Mouse (Mus musculus): ENCODE results near the gene Tmtc1.

DNA sequence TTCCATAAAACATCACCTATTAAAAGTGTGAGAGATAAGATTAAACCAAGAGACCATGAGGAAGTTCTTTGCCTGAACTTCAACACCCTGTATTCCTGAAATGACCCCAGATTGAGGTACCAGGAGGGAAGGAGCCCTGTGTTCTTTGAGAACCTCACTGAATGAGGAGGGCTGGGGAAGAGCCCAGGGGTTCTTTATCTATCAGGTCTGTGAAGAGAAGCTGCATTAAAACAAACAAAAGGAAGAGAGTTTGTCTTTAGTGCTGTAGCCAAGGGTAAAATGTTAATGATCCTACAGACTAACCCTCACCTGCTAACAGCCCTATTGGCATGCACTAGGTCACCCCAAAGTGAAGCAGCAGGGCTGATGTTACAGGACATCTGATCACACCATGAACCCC is 153.3 kb downstream of the Tmtc1 start:
- TF ChIP-seq MAX (IDR thresholded peaks at IDR 0.05; ENCODE audit: low read depth) (no peak), POLR2AphosphoS2 (IDR thresholded peaks at IDR 0.05; ENCODE audit: insufficient read length, low read depth) (no peak), TCF12 (IDR thresholded peaks at IDR 0.05; ENCODE audit: insufficient read depth, poor library complexity, severe bottlenecking) (no peak), MYOG (IDR thresholded peaks at IDR 0.05; ENCODE audit: control insufficient read depth in 1 of 3, insufficient read depth in 1 of 3, insufficient read length in 2 of 3, low read depth in 2 of 3) (no peak), USF1 (IDR thresholded peaks at IDR 0.05; ENCODE audit: low read depth) (no peak), POLR2A (IDR thresholded peaks at IDR 0.05; ENCODE audit: insufficient read length, low read depth) (no peak), MYOD1 (IDR thresholded peaks at IDR 0.05; ENCODE audit: control insufficient read depth in 1 of 3, insufficient read length in 2 of 3, low read depth in 2 of 3) (no peak), SRF (IDR thresholded peaks at IDR 0.05; ENCODE audit: control insufficient read depth, insufficient read length, low read depth) (no peak), E2F4 (IDR thresholded peaks at IDR 0.05; ENCODE audit: insufficient read depth) (no peak), CEBPB (IDR thresholded peaks at IDR 0.05; ENCODE audit: insufficient read depth, poor library complexity, severe bottlenecking) (no peak)

Measured in myocyte (in vitro differentiated cells).